Mouse (Mus musculus) left cerebral cortex, postnatal 4 days (tissue): Measurements from ENCODE around the gene Cst9. TPM values are rescaled to one million over a fixed set of nuclear protein-coding genes. Genes with fewer than 3 reads are reported as not detected.

Experiments
- DNase-seq: peaks from one replicate; pipeline ENCODE4 v3.0.0-alpha.2; 2022
- intact Hi-C: fragments of 180-260 bp; cut with DNase I; formaldehyde crosslinking; loops from one replicate; pipeline ENCODE4 v1.15.1; 2025
- total RNA-seq, 2 experiments: library from RNA; stranded (reverse); gene quantifications; 2 replicates each; pipeline ENCODE4 v1.2.3; 2021

Cst9 gene
- total RNA-seq, 2 experiments from 2014 or later = not detected

DNA sequence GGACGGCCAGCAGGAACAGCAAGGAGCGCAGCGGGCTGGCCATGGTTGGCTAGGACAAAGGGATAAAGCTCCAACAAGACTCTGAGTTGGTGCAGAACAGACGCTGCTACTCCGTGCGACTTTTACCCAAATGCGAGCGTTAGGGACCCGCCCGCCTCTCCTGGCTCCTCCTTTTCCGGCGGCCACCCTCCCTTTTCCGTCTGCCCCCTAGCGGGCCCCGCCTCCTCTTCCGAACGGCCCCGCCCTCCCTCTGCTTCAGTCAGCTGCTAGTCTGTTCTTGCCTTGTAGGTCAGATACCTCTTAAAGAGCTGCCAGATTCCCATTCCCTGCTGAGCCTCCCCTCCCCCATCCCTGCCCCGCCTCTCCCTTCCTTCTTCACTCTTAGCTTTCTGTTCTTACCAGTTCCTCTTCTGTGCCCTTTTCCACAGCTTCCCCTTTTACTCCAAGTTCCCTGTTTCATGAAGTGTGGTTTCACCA lies 40.4 kb downstream of the Cst9 start, which contains the start of gene Cst3:
Cst3 (minus strand) TSS at position 358 of the 477 bp plus-strand sequence.
- peak; percentile 92 for DNase-seq
- intact Hi-C loops = no loop called here

- DNase-seq = no peak
Measured at GRCm38 (mm10) chr2:148877016-148877770, 42.2 kb downstream of the Cst9 start.

DNA sequence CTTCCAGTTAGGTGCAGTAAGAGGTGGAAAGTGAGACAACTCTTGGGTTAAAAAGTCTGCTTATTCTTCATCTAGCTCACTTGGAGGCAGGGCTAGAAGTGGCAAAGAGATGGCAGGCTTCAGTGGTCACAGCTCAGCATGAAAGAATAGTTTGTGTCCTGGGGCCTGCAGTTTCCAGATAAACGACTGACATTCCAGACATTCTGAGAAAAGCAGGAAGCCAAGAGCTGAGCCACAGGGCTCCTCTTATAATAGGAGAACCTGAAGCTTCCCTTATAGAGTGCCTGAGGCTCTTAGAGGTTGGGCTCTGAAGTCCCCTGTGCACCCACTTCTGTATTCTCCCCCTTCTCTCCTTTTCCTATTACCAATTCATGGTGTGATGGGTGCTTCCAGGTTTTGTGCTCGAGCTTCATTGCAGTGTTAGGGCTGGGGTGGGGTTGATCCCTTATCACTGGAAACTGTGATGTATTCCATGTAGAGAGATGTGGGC lies 43.7 kb downstream of the Cst9 start:
- intact Hi-C loops = no loop called here
- DNase-seq = no peak

More at GRCm38 (mm10) chr2:148877016-148877770, 42.2 kb downstream of the Cst9 start:
- intact Hi-C loops = no loop called here

GRCm38 (mm10) chr2:148879199-148879598 lies 44.3 kb downstream of the Cst9 start:
- DNase-seq = no peak
- intact Hi-C loops = no loop called here

- intact Hi-C loops = no loop called here
- no peak for DNase-seq
Measured at GRCm38 (mm10) chr2:148884738-148885137, 49.8 kb downstream of the Cst9 start.

Other genes with a start within 250 kb of the Cst9 start
- gene Nxt1, start 162.5 kb upstream of the Cst9 start, total RNA-seq = 10 to 100 TPM; 11.4 to 12.6 TPM
- 10 to 100 TPM; 21.2 to 21.6 TPM for gene Gzf1, start 154.1 kb upstream of the Cst9 start, total RNA-seq
- 100 to 1,000 TPM; 122 to 135 TPM for gene Napb, start 102.7 kb upstream of the Cst9 start, total RNA-seq
- gene Cstl1, start 84.8 kb upstream of the Cst9 start, total RNA-seq = under 1 TPM in 1 of 2 experiments, not detected in 1; 0.95 TPM
- not detected for gene Cst11, start 63.6 kb upstream of the Cst9 start, total RNA-seq
- not detected for gene 8030411F24Rik, start 53.1 kb upstream of the Cst9 start, total RNA-seq
- gene Cst12, start 45.8 kb upstream of the Cst9 start, total RNA-seq = not detected
- gene Cst8, start 36.4 kb upstream of the Cst9 start, total RNA-seq = not detected
- gene Cst13, start 15.1 kb upstream of the Cst9 start, total RNA-seq = under 1 TPM in 1 of 2 experiments, not detected in 1; 0.52 TPM
- not detected for gene 9230104L09Rik, start 29.9 kb downstream of the Cst9 start, total RNA-seq
- 100 to 1,000 TPM; 792 to 798 TPM for gene Cst3, start 40.5 kb downstream of the Cst9 start, total RNA-seq
- gene Gm1330, start 168.1 kb downstream of the Cst9 start, total RNA-seq = not detected
- not detected for gene Gm10750, start 182.1 kb downstream of the Cst9 start, total RNA-seq